Mouse (Mus musculus) B cell, adult 2 months (primary cell): ENCODE data around the gene Plekhg4.

Experiments
- DNase-seq, 2 experiments: peaks; one replicate each; pipeline ENCODE4 v3.0.0; 2022

The Plekhg4 gene

GRCm38 (mm10) chr8:105350186-105350585, 22.9 kb upstream of the Plekhg4 start:
- DNase-seq, result no peak

GRCm38 (mm10) chr8:105353583-105354135, 19.4 kb upstream of the Plekhg4 start:
- DNase-seq, result no peak

- no peak for DNase-seq
Measured at GRCm38 (mm10) chr8:105354549-105354948, 18.5 kb upstream of the Plekhg4 start.

- DNase-seq, result peak; percentile 44 to 51
Measured at GRCm38 (mm10) chr8:105355179-105356024, 17.7 kb upstream of the Plekhg4 start.

GRCm38 (mm10) chr8:105356681-105357080, 16.4 kb upstream of the Plekhg4 start:
- no peak for DNase-seq

DNA sequence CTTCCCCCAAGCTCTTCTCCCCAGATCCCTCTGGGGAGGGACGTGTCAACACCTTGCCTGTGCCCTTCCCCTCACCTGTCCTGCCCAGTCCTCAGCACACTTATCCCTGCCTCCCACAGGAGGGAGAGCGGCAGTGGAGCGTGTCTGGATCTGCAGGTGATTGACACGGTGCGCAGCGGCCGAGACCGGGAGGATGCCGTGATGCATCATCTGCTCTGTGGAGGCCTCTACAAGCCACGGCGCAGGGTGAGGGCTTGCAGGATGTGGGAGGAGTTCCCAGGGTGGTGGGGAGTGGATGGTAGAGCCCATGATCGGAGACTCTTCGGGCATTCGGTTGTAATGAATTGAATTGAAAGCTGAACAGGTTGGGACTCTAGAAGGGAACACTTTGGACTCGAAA, 13.9 kb upstream of the Plekhg4 start:
- no peak for DNase-seq

GRCm38 (mm10) chr8:105359646-105360045, 13.4 kb upstream of the Plekhg4 start:
- DNase-seq, result no peak

DNA sequence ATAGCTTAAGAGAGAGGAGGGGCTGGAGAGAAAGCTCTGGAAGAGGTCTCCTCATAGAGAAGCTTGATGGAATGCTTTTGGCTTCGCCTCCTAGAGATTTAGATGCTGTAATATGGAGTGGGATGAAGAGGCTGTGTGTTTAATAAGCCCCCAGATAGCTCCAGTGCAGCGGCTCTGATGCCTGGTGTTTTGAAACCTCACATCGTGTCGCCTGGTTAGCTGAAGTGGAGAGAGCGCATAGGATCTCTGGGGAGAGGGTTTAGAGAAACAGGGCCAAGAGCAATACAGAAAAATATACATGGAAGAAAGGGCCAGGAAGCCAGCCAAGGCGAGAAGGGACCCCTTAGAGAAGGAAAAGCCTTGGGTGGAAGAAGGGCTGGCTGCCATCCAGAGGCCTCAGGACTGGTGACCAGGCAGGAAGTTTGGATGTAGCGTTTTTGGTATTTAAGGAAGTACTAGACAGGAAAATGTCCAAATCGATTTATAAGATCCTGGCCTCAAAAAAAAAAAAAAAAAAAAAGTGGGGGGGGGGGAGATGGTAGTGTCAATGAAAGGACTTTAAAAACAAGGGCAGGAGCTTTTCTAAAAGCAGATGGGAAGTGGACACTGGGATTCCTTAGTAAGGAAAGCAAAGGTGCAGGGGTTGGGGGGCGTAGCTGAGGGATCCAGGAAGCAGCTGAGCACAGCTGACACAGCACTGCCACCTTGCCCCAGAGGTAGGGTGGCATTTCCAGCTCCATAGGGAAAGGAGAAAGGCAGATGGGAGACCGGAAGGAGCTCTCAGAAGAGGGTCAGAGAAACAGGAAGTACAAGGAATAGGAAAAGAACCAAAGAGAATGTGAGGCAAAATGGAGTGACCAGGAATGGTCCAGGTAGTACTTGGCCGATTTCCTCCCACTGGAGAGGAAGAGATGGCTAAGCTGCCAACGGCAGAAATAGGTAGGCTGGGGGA, 11.0 kb upstream of the Plekhg4 start:
- DNase-seq, result no peak

DNA sequence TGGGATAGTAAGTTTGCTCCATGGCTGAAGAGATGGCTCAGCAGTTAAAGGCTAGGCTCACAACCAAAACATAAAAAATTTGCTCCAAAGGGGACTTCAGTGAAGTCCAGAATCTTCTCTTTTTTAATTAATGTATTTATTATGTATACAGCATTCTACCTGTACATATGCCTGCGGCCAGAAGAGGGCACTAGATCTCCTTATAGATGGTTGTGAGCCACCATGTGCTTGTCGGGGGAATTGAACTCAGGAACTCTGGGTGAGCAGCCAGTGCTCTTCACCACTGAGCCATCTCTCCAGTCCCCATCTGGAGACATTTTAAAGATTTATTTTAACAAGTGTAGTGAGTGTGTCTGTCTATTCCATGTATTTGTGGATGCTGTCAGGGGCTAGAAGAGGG, 6.0 kb upstream of the Plekhg4 start:
- DNase-seq, result peak; percentile 20 to 30

DNA sequence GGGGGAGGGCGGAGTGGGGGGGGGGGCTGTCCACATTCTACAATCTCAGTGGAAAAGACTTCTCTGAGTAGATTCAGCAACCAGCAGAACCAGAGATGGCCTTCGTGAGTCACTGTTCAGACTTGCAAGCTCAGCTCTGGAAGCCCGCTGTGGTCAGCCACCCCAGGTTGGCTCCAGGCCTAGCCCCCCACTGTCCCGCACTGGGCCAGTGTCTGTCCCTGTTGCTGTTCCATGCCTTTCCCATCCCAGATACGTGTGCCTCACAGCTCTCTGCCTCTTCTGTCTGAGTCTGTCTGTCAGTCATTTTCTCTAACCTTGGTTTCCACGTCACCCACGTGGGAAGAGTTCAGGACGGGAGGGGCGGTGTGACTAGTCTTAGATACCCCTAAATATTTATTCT, 601 bp upstream of the Plekhg4 start:
- no peak for DNase-seq

DNA sequence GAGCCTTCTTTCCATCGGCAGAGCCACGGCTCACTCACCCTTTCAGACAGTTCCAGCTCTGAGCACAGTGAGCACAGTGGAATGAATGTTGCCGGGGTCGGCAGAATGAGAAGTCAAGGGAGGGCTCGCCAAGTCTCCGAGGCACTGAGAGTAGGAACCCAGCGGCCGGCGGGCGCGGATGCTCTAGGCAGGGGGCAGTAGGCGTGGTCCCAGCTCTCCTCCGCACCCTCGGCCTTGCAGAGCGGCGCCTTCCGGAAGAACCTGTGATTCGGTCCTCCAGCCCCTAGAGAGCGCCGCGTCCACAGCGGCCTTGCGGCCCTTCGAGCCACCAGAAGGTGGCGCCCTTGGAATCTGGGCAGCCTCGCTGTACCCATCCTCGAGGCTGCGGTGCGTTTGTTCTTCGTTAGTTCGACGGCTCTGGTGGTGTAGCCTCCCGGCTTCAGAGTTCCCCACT, 1.5 kb downstream of the Plekhg4 start:
- DNase-seq, result peak; percentile 67 to 71

DNA sequence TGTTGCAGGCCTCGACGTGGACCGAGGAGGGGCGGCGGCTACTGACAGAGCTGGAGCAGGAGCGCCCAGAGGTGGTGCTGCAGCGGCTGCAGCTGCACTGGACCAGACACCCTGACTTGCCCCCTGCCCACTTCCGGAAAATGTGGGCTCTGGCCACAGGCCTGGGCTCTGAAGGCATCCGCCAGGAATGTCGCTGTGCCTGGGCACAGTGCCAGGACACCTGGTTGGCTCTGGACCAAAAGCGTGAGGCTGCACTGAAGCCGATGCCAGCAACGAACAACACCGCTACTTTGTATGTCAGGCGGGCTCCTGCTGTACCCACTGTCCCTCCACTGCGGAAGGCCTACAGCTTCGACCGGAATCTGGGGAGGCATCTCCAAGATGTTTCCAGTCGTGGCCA, 5.6 kb downstream of the Plekhg4 start:
- DNase-seq, result no peak

DNA sequence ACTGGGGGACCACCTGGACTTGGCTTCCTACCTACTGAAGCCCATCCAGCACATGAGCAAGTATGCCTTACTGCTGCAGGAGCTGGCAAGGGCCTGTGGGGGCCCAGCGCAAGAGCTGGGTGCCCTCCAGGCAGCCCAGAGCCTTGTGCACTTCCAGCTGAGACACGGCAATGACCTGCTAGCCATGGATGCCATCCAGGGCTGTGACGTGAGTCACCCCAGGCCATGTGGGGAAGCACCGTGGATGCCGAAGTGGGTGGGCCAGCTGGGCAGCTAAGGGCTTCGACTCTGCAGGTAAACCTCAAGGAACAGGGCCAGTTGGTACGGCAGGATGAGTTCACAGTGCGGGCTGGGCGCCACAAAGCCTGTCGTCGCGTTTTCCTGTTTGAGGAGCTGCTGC, 7.2 kb downstream of the Plekhg4 start:
- DNase-seq, result no peak

GRCm38 (mm10) chr8:105384070-105384469, 11.0 kb downstream of the Plekhg4 start:
- DNase-seq, result no peak

GRCm38 (mm10) chr8:105387151-105387550, 14.1 kb downstream of the Plekhg4 start:
- no peak for DNase-seq

DNA sequence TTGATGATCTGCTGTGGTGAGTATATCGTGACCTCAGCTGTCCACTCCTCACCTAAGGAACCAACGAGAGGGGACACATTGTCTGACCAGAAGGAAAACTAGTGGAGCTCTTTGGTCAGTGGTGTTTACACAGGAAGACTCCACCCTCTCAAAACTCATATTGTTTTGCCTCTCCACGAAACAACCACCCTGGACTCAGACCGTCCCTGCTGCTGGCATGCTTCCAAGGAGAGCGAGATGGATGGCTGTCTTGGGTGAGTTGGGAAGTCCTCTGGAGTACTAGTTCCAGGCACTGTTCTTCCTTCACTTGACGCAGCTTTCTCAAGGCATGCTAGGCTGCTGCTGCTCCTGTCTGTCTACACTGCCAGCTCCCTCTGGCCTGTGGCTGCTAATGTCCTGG, 16.0 kb downstream of the Plekhg4 start:
- DNase-seq, result no peak

- no peak for DNase-seq
Measured at GRCm38 (mm10) chr8:105393089-105393787, 20.2 kb downstream of the Plekhg4 start.

- no peak for DNase-seq
Measured at GRCm38 (mm10) chr8:105393915-105394314, 20.8 kb downstream of the Plekhg4 start.

- peak; percentile 27 to 40 for DNase-seq
Measured at GRCm38 (mm10) chr8:105397747-105398146, 24.7 kb downstream of the Plekhg4 start.

DNA sequence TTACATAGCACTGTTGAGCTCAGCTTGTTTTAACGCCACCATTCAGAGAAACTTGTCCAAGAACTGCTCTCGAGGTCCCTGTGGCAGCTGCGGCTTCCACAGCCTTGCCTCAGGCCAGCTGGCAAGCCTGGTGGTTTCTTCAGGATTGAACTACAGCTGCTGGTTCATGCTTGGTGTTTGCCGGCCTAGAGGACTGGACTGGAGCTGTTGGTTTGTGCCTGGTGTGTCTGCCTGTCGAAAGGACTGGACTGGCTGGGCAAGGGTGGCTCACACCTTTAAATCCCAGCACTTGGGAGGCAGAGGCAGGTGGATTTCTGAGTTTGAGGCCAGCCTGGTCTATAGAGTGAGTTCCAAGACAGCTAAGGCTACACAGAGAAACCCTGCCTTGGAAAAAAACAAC, 26.9 kb downstream of the Plekhg4 start:
- no peak for DNase-seq

DNA sequence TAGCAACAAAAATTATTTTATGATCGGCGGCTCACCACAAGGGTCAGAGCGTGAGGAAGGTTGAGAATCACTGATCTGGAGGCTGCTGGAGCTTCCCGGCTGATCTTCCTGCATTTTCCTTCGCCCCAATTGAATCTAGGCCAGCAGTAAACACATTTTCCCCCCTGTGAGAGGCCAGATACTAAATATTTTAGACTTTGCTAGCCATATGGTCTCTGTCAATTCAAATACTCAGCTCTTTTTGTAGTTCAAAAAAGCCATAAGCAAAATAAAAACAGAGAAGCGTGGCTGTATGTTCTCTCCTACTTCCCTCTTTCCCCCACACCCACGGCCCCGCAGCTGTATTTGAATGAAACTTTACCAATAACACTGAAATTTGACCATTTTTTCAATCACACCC, 30.4 kb downstream of the Plekhg4 start:
- DNase-seq, result no peak

DNA sequence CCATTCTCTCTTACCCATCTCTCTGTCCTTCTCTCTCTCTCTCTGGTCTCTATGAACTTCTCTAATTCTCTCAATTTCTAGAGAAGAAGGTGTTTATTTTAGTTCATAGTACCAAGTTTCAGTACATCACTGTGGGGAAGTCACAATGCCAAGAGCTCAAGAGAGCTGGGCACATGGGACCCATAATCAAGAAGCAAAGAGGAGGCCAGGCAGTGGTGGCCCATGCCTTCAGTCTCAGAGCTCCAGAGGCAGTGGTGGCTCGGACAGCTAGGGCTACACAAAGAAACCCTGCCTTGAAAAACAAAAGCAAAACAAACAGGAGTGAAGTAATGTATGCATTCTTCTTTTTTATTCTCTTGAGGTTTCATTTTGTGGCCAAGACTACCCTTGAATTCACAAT, 31.4 kb downstream of the Plekhg4 start:
- DNase-seq, result no peak

GRCm38 (mm10) chr8:105406416-105406815, 33.3 kb downstream of the Plekhg4 start:
- no peak for DNase-seq
